28 mouse cellular contexts compared by ENCODE assay signal in genomic region chr14:122888480-122888872, GRCm38 (mm10). TPM values are rescaled to one million over a fixed set of nuclear protein-coding genes. Genes with fewer than 3 reads are reported as not detected.
A peak's percentile ranks its signal among the peaks of the same experiment; 100 is the strongest.
DNase-seq lines count a peak whose midpoint lies in the region; ATAC-seq and TF ChIP-seq lines count a peak whose summit lies in the region.
"Had no signal": no experiment of that assay in that cellular context is flagged by ENCODE, and none has a peak within 500 bp of the region (broad histone marks: within the 10 kb centered on the region; RNA-seq: fewer than 3 reads in every experiment).

No protein-coding gene starts in this region.

- H3K4me3 ChIP-seq in heart, adult 2 months, result no peak overlapping the region
- H3K4me3 ChIP-seq in heart, embryonic 12.5 days, result no peak overlapping the region
- H3K4me3 ChIP-seq in heart, embryonic 15.5 days, result no peak overlapping the region
- no peak overlapping the region for H3K4me3 ChIP-seq in limb, embryonic 10.5 days
- H3K4me3 ChIP-seq: embryonic facial prominence, embryonic 10.5 days; embryonic facial prominence, embryonic 13.5 days; erythroblast, embryonic 14.5 days; forebrain, embryonic 12.5 days; forebrain, embryonic 15.5 days; hindbrain, embryonic 12.5 days; hindbrain, embryonic 15.5 days; intestine, embryonic 15.5 days had no signal

- no peaks in the 10 kb centered on the region for H3K9me3 ChIP-seq in heart, embryonic 12.5 days (replicated peaks)
- no peaks in the 10 kb centered on the region for H3K9me3 ChIP-seq in heart, embryonic 15.5 days (replicated peaks)
- no peaks in the 10 kb centered on the region for H3K9me3 ChIP-seq in limb, embryonic 10.5 days (replicated peaks)
- H3K9me3 ChIP-seq: embryonic facial prominence, embryonic 10.5 days; embryonic facial prominence, embryonic 13.5 days; forebrain, embryonic 12.5 days; forebrain, embryonic 15.5 days; G1E; hindbrain, embryonic 12.5 days; hindbrain, embryonic 15.5 days; intestine, embryonic 15.5 days had no signal

- no peak for TF ChIP-seq CTCF in heart, adult 2 months (IDR thresholded peaks at IDR 0.05)

- intact Hi-C loops in heart, adult 2 months (cut with DNase I), result no loop called here
- intact Hi-C loops in heart, postnatal 10 days (cut with DNase I), result no loop called here

- no peaks in the 10 kb centered on the region for H3K36me3 ChIP-seq in heart, adult 2 months (ENCODE audit: control insufficient read depth, insufficient read depth, low read length)
- H3K36me3 ChIP-seq in heart, embryonic 12.5 days, result peaks cover 13% of the 10 kb centered on the region
- H3K36me3 ChIP-seq in heart, embryonic 15.5 days, result no peaks in the 10 kb centered on the region
- H3K36me3 ChIP-seq in limb, embryonic 10.5 days, result peaks cover 9% of the 10 kb centered on the region
- H3K36me3 ChIP-seq: forebrain, embryonic 12.5 days; forebrain, embryonic 15.5 days; hindbrain, embryonic 15.5 days had no signal

- ATAC-seq in heart, embryonic 12.5 days (ENCODE audit: insufficient number of reproducible peaks, low FRiP score), result no peak
- no peak for ATAC-seq in heart, embryonic 15.5 days (replicated peaks; ENCODE audit: insufficient number of reproducible peaks, insufficient read depth, low FRiP score, low read depth)
- ATAC-seq: forebrain, embryonic 15.5 days; intestine, embryonic 15.5 days; Patski had no signal

- no peaks in the 10 kb centered on the region for H3K79me2 ChIP-seq in heart, adult 2 months (replicated peaks; ENCODE audit: control insufficient read depth, insufficient read depth, low read length)

- peak; percentile 64 for DNase-seq in heart, adult 11 months
- DNase-seq in heart, adult 2 months, result no peak
- DNase-seq in heart, postnatal 10 days, result no peak
- DNase-seq in heart, postnatal 4 days, result no peak
- DNase-seq in limb, embryonic 10.5 days (ENCODE audit: low spot score), result peak; percentile 29
- no peak for DNase-seq in lung, postnatal 14 days
- DNase-seq: adrenal gland, postnatal 10 days; adrenal gland, postnatal 36 days; B cell, adult 2 months; cerebellum, postnatal 10 days; embryo, embryonic 11 days; gastrocnemius, postnatal 10 days; gastrocnemius, postnatal 36 days; kidney, adult 18-20 months; kidney, adult 9 months had no signal

- H3K4me1 ChIP-seq in heart, adult 2 months (ENCODE audit: control insufficient read depth, insufficient read depth, low read length), result peaks cover 1% of the 10 kb centered on the region; the same call in 1 of the 2 replicates
- peaks cover 28% of the 10 kb centered on the region for H3K4me1 ChIP-seq in heart, embryonic 12.5 days (replicated peaks)
- peaks cover 19% of the 10 kb centered on the region for H3K4me1 ChIP-seq in heart, embryonic 15.5 days (replicated peaks)
- H3K4me1 ChIP-seq in limb, embryonic 10.5 days, result peaks cover 37% of the 10 kb centered on the region
- H3K4me1 ChIP-seq: intestine, embryonic 15.5 days had no signal

- H3K4me2 ChIP-seq in heart, embryonic 12.5 days, result no peak overlapping the region
- H3K4me2 ChIP-seq in heart, embryonic 15.5 days, result no peak overlapping the region
- H3K4me2 ChIP-seq: embryonic facial prominence, embryonic 13.5 days; forebrain, embryonic 12.5 days; forebrain, embryonic 15.5 days; hindbrain, embryonic 12.5 days; hindbrain, embryonic 15.5 days; intestine, embryonic 15.5 days had no signal

- H3K27ac ChIP-seq in heart, adult 2 months, result no peak overlapping the region
- H3K27ac ChIP-seq in heart, embryonic 12.5 days (ENCODE audit: poor library complexity, severe bottlenecking), result peak overlapping the region; percentile 56
- peak overlapping the region; percentile 32; the same call in 1 of the 2 replicates for H3K27ac ChIP-seq in heart, embryonic 15.5 days
- peak overlapping the region; percentile 57; the same call in 1 of the 2 replicates for H3K27ac ChIP-seq in limb, embryonic 10.5 days
- H3K27ac ChIP-seq: embryonic facial prominence, embryonic 10.5 days; embryonic facial prominence, embryonic 13.5 days; forebrain, embryonic 12.5 days; forebrain, embryonic 15.5 days; hindbrain, embryonic 12.5 days; hindbrain, embryonic 15.5 days; intestine, embryonic 15.5 days had no signal

- 67% methylated on average over 1 of the region's 1 CpGs for WGBS in heart, adult 2 months
- WGBS in heart, embryonic 12.5 days, result 47% methylated on average over 1 of the region's 1 CpGs
- WGBS in heart, embryonic 15.5 days, result 39% methylated on average over 1 of the region's 1 CpGs
- WGBS in limb, embryonic 10.5 days, result 89% methylated on average over 1 of the region's 1 CpGs

- H3K27me3 ChIP-seq in heart, adult 2 months (ENCODE audit: control insufficient read depth, insufficient read depth, low read length), result no peaks in the 10 kb centered on the region
- H3K27me3 ChIP-seq in heart, embryonic 12.5 days (replicated peaks), result no peaks in the 10 kb centered on the region; the same call in 1 of the 2 replicates
- H3K27me3 ChIP-seq in heart, embryonic 15.5 days, result no peaks in the 10 kb centered on the region
- H3K27me3 ChIP-seq in limb, embryonic 10.5 days (ENCODE audit: low read depth, poor library complexity, severe bottlenecking), result no peaks in the 10 kb centered on the region
- H3K27me3 ChIP-seq: CH12.LX; embryonic facial prominence, embryonic 13.5 days; forebrain, embryonic 12.5 days; forebrain, embryonic 15.5 days; hindbrain, embryonic 12.5 days; hindbrain, embryonic 15.5 days; intestine, embryonic 15.5 days; Patski had no signal

- TF ChIP-seq EP300 in heart, adult 2 months (IDR thresholded peaks at IDR 0.05; ENCODE audit: insufficient read depth, low read depth, low read length), result no peak

- TF ChIP-seq POLR2A in heart, adult 2 months (IDR thresholded peaks at IDR 0.05; ENCODE audit: insufficient read depth, low read depth, low read length), result no peak

- no peak overlapping the region for H3K9ac ChIP-seq in heart, adult 2 months (ENCODE audit: low read depth, low read length)
- no peak overlapping the region for H3K9ac ChIP-seq in heart, embryonic 12.5 days
- no peak overlapping the region for H3K9ac ChIP-seq in heart, embryonic 15.5 days
- H3K9ac ChIP-seq: embryonic facial prominence, embryonic 13.5 days; forebrain, embryonic 12.5 days; forebrain, embryonic 15.5 days; hindbrain, embryonic 12.5 days; hindbrain, embryonic 15.5 days; intestine, embryonic 15.5 days had no signal

RNA-seq across cellular contexts. Expression of gene Ggact, which starts 25.1 kb away (rescaled TPM):
- 10 to 100 TPM; 22.5 to 25.6 TPM for total RNA-seq in heart, adult 2 months (2021)
- 27.1 and 40.9 TPM in 2 replicates for polyA plus RNA-seq in heart, adult 2 months (2012; rRNA removed)
- 11.5 and 12.3 TPM in 2 replicates for polyA plus RNA-seq in heart, embryonic 12.5 days (2016; fragmentation: Nextera tagmentation; extraction: Ambion mirVana)
- total RNA-seq in heart, postnatal 10 days (2021), result 10 to 100 TPM; 20.0 to 23.4 TPM
- polyA plus RNA-seq in heart, embryonic 15.5 days (2015; fragmentation: Nextera tagmentation; extraction: Ambion mirVana), result 13.0 and 15.0 TPM in 2 replicates
- 10 to 100 TPM; 21.0 to 23.6 TPM for total RNA-seq in heart, postnatal 4 days (2021)
- polyA plus RNA-seq in limb, embryonic 10.5 days (2016; fragmentation: Nextera tagmentation; extraction: Ambion mirVana), result 8.0 and 8.8 TPM in 2 replicates

Comparison
In these comparisons a context has a peak if more than half of its experiments do, and no peak if none do; other contexts are left out.
1. DNase-seq: peak in heart, adult 11 months (single experiment) and limb, embryonic 10.5 days (single experiment); none in heart, adult 2 months (0 of 2), heart, postnatal 10 days (0 of 2), heart, postnatal 4 days (single experiment) and lung, postnatal 14 days (single experiment).